Mouse (Mus musculus): ENCODE measurements around the gene Npnt. TPM values are rescaled to one million over a fixed set of nuclear protein-coding genes. Genes with fewer than 3 reads are reported as not detected.

The Npnt gene
- polyA plus RNA-seq, 1 experiment, result not detected

GRCm38 (mm10) chr3:132880361-132880760 is 69.7 kb downstream of the Npnt start:
- Histone ChIP-seq H3K36me3 (replicated peaks; ENCODE audit: low read length) (no peaks in the 10 kb centered on the region), H3K4me3 (replicated peaks) (no peak overlapping the region), H3K27me3 (replicated peaks) (peaks cover 70% of the 10 kb centered on the region), H3K4me1 (no peaks in the 10 kb centered on the region), H3K9me3 (no peaks in the 10 kb centered on the region)
- TF ChIP-seq FLI1 (IDR thresholded peaks at IDR 0.05; ENCODE audit: low read length) (no peak), GATA1 (IDR thresholded peaks at IDR 0.05; ENCODE audit: borderline replicate concordance, low read length) (no peak)

- H3K9me3 ChIP-seq, result no peaks in the 10 kb centered on the region
- H3K27me3 ChIP-seq (replicated peaks), result peaks cover 51% of the 10 kb centered on the region
- peaks cover 18% of the 10 kb centered on the region for H3K4me1 ChIP-seq
- no peaks in the 10 kb centered on the region for H3K36me3 ChIP-seq (replicated peaks; ENCODE audit: low read length)
- no peak overlapping the region for H3K4me3 ChIP-seq (replicated peaks)
- no peak for TF ChIP-seq GATA1 (IDR thresholded peaks at IDR 0.05; ENCODE audit: borderline replicate concordance, low read length)
- no peak for TF ChIP-seq FLI1 (IDR thresholded peaks at IDR 0.05; ENCODE audit: low read length)
These were observed 73.0 kb downstream of the Npnt start for GRCm38 (mm10) chr3:132876933-132877676.

GRCm38 (mm10) chr3:132876011-132876708 is 73.9 kb downstream of the Npnt start:
- Histone ChIP-seq H3K4me1 (peaks cover 28% of the 10 kb centered on the region), H3K4me3 (replicated peaks) (no peak overlapping the region), H3K36me3 (replicated peaks; ENCODE audit: low read length) (no peaks in the 10 kb centered on the region), H3K27me3 (replicated peaks) (peaks cover 55% of the 10 kb centered on the region), H3K9me3 (no peaks in the 10 kb centered on the region)
- no peak for TF ChIP-seq GATA1 (IDR thresholded peaks at IDR 0.05; ENCODE audit: borderline replicate concordance, low read length)
- TF ChIP-seq FLI1 (IDR thresholded peaks at IDR 0.05; ENCODE audit: low read length), result no peak

GRCm38 (mm10) chr3:132873251-132873650 is 76.8 kb downstream of the Npnt start:
- Histone ChIP-seq H3K4me1 (peaks cover 36% of the 10 kb centered on the region), H3K9me3 (no peaks in the 10 kb centered on the region), H3K4me3 (replicated peaks) (no peak overlapping the region), H3K36me3 (replicated peaks; ENCODE audit: low read length) (no peaks in the 10 kb centered on the region), H3K27me3 (replicated peaks) (peaks cover 53% of the 10 kb centered on the region)
- TF ChIP-seq FLI1 (IDR thresholded peaks at IDR 0.05; ENCODE audit: low read length) (no peak), GATA1 (IDR thresholded peaks at IDR 0.05; ENCODE audit: borderline replicate concordance, low read length) (no peak)

GRCm38 (mm10) chr3:132871318-132871904 is 78.7 kb downstream of the Npnt start:
- TF ChIP-seq GATA1 (IDR thresholded peaks at IDR 0.05; ENCODE audit: borderline replicate concordance, low read length) (no peak), FLI1 (IDR thresholded peaks at IDR 0.05; ENCODE audit: low read length) (no peak)
- Histone ChIP-seq H3K4me3 (replicated peaks) (peak overlapping the region; percentile 29), H3K27me3 (replicated peaks) (peaks cover 58% of the 10 kb centered on the region), H3K36me3 (replicated peaks; ENCODE audit: low read length) (no peaks in the 10 kb centered on the region), H3K4me1 (peaks cover 36% of the 10 kb centered on the region), H3K9me3 (no peaks in the 10 kb centered on the region)

GRCm38 (mm10) chr3:132870079-132870478 is 80.0 kb downstream of the Npnt start:
- Histone ChIP-seq H3K9me3 (no peaks in the 10 kb centered on the region), H3K36me3 (replicated peaks; ENCODE audit: low read length) (no peaks in the 10 kb centered on the region), H3K4me3 (replicated peaks) (no peak overlapping the region), H3K4me1 (peaks cover 36% of the 10 kb centered on the region), H3K27me3 (replicated peaks) (peaks cover 57% of the 10 kb centered on the region)
- no peak for TF ChIP-seq GATA1 (IDR thresholded peaks at IDR 0.05; ENCODE audit: borderline replicate concordance, low read length)
- TF ChIP-seq FLI1 (IDR thresholded peaks at IDR 0.05; ENCODE audit: low read length), result no peak

GRCm38 (mm10) chr3:132868838-132869237 is 81.3 kb downstream of the Npnt start:
- Histone ChIP-seq H3K36me3 (replicated peaks; ENCODE audit: low read length) (no peaks in the 10 kb centered on the region), H3K27me3 (replicated peaks) (peaks cover 63% of the 10 kb centered on the region), H3K4me3 (replicated peaks) (no peak overlapping the region), H3K9me3 (no peaks in the 10 kb centered on the region), H3K4me1 (peaks cover 33% of the 10 kb centered on the region)
- TF ChIP-seq FLI1 (IDR thresholded peaks at IDR 0.05; ENCODE audit: low read length), result no peak
- no peak for TF ChIP-seq GATA1 (IDR thresholded peaks at IDR 0.05; ENCODE audit: borderline replicate concordance, low read length)

GRCm38 (mm10) chr3:132866984-132867383 is 83.1 kb downstream of the Npnt start:
- Histone ChIP-seq H3K4me1 (peaks cover 16% of the 10 kb centered on the region), H3K9me3 (no peaks in the 10 kb centered on the region), H3K27me3 (replicated peaks) (peaks cover 72% of the 10 kb centered on the region), H3K36me3 (replicated peaks; ENCODE audit: low read length) (no peaks in the 10 kb centered on the region), H3K4me3 (replicated peaks) (no peak overlapping the region)
- TF ChIP-seq FLI1 (IDR thresholded peaks at IDR 0.05; ENCODE audit: low read length) (no peak), GATA1 (IDR thresholded peaks at IDR 0.05; ENCODE audit: borderline replicate concordance, low read length) (no peak)

- Histone ChIP-seq H3K9me3 (no peaks in the 10 kb centered on the region), H3K27me3 (replicated peaks) (peaks cover 65% of the 10 kb centered on the region), H3K4me3 (replicated peaks) (no peak overlapping the region), H3K4me1 (peaks cover 5% of the 10 kb centered on the region), H3K36me3 (replicated peaks; ENCODE audit: low read length) (no peaks in the 10 kb centered on the region)
- TF ChIP-seq GATA1 (IDR thresholded peaks at IDR 0.05; ENCODE audit: borderline replicate concordance, low read length), result no peak
- TF ChIP-seq FLI1 (IDR thresholded peaks at IDR 0.05; ENCODE audit: low read length), result no peak
These were observed 84.5 kb downstream of the Npnt start for GRCm38 (mm10) chr3:132865596-132865995.

- TF ChIP-seq GATA1 (IDR thresholded peaks at IDR 0.05; ENCODE audit: borderline replicate concordance, low read length) (no peak), FLI1 (IDR thresholded peaks at IDR 0.05; ENCODE audit: low read length) (no peak)
- Histone ChIP-seq H3K36me3 (replicated peaks; ENCODE audit: low read length) (no peaks in the 10 kb centered on the region), H3K4me3 (replicated peaks) (no peak overlapping the region), H3K27me3 (replicated peaks) (peaks cover 62% of the 10 kb centered on the region), H3K9me3 (no peaks in the 10 kb centered on the region), H3K4me1 (peaks cover 11% of the 10 kb centered on the region)
These were observed 85.1 kb downstream of the Npnt start for GRCm38 (mm10) chr3:132864986-132865385.
